Mouse (Mus musculus): ENCODE measurements around the gene Polr3gl.
A peak's percentile ranks its signal among the peaks of the same experiment; 100 is the strongest.

The Polr3gl gene

DNA sequence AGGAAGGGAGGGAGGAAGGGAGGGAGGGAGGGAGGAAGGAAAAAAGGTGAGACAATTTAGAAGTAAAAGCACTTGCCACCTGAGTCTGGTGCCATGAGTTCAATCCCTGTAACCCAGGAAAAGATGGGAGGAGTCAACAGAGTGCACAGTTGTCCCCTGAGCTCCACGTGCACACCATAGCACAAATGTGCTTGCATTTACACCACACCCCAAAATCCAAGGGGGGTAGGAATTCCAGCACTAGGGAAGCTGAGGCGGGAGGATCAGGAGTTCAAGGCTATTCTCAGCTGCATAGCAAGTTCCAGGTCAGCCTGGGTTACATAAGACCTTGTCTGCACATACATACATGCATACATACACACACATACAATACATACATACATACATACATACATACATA, 22.6 kb downstream of the Polr3gl start:
- no peak for DNase-seq

DNA sequence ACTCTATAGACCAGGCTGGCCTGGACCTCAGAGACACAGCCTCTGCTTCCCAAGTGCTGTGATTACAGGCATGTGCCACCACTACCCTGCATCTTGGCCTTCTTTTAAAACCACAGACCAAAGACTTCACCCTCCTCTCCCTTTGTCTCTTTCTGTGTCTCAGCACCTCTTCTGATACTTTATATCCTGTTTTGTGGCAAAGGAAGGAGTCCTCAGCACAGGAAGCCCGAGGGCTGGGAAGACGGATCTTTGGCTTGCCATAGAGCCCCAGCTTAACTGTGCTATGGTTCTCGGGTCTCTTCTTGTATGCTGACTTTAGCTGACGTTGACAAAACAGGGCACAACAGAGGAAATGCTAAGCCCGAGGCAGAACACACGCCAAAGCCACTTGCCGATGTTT, 23.3 kb downstream of the Polr3gl start:
- no peak for DNase-seq

DNA sequence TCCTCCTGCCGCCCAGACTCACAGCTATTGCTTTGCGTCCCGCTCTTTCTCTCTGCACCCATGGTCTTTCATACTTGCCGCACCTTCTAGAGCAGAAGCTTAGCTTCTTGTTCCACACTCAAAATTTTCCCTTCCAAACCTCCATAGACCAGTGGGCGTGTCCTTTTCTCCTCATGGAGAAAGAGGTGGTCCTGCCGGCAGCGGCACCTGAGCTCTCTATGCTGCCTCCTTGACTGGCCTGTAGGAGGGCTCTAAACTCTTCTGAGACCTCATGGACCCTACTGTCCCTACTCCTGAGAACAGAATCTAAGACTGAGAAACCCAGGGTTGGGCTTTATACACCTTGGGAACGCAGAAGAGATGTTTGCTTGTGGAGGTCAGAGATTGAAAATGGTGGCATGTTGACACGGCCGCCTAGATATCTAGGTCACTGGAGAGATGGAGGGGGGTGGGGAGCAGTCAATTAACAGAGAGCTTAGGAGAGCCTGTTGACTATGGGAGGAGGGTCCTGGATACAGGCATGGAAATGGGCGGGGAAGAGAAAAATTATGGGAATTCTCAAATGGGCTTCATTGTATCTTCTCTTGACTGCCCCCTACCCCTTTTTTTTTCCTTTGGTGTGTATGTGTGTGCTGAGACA, 23.9 kb downstream of the Polr3gl start:
- DNase-seq = no peak

DNA sequence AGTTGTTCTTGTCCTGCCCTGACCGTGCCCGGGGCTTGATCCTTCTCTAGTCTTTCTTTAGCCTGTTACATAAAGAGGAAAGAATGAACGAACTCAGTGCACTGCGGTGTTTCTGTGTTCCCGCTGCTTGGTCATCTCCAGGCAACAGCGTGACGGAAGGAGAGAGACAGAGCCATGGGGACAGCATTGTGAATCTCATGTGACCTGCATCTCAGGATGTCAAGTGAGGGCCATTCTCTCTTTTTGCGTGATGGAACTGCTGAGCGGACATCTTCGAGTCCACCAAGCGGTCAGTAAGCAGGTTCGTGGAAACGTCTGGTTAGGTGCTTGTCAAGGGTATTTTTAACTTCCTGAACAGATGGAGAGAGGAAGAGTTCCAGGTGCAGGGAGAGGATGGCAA, 24.5 kb downstream of the Polr3gl start:
- no peak for DNase-seq

DNA sequence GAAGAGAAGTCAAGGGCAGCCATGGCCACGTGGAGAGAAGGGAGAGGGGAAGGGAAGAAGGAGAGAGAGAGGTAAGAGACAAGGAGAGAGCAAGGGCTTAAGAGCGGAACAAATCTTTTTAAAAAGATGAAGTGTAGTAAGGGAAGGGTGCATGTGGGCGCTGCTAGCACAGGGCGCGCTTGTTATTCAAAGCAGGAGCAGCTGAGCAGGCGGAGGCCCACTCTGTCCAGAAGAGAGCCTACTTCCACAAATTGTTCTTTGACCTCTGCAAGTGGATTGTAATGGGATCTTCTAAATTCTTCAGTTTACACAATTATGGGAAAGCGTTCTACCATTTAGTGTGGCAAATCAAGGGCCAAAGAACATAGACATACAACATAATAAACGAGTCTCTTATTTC, 25.4 kb downstream of the Polr3gl start:
- DNase-seq = no peak

DNA sequence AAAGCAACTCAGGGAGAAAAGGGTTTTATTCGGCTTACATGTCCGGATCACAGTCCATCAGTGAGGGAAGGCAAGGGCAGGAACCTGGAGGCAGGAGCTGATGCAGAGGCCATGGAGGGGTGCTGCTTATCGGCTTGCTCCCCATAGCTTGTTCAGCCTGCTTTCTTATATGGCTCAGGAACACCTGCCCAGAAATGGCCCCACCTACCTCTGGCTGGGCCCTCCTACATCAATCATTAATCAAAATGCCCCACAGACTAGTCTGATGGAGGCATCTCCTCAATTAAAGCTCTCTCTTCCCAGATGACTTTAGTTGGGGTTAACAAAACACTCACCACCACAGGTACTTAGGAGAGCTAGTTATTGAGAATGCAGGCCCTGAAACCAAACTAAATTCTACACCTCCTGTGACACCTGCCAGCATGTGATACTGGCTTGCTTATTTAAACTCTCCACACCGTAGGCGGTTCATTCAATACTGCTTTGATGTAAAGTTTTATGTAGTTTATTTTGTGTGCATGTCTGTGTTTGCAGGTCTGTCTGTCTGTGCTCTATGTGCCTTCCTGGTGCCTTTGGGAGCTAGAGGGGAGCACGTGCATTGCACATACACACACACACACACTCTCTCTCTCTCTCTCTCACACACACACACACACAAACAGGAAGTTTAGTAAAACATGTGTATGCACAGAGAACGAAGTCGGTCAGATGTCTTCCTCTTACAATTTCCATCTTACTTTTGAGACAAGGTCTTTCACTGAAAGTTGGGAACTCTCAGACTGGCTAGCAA, 27.1 kb downstream of the Polr3gl start:
- DNase-seq = peak; percentile 75

DNA sequence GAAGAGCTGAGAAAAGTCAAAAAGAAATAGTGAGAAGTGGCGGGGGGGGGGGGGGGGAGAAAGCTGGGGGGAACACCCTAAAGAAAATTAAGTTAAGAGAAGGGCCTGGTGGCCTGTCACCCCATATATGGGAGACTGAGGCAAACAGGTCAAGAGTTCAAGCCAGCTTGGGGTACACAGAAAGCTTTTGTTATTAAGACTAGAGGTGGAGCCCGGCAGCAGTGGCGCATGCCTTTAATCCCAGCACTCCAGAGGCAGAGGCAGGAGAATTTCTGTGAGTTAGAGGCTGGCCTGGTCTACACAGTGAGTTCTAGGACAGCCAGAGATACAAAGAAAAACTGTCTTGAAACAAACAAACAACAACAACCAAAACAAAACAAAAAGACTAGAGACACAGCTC, 28.9 kb downstream of the Polr3gl start:
- no peak for DNase-seq

DNA sequence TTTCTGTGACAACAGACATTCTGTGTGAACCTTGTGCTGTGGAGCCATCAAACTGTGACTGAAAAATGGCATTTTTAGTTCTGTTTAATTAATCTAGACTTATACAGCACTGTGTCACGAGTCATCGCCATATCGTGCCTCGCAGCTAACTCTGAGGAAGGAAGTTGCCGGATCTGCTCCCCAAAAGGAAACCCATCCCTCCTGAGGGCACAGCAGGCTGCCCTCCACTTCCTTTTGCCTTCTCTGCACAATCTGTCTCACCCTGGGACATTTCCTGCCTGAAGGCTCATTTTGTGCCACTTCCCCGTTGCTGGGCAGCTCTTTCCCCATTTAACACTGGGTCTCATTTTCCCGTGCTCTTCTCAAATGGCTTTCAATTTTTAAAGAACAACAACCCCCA, 29.3 kb downstream of the Polr3gl start:
- peak; percentile 69 for DNase-seq

DNA sequence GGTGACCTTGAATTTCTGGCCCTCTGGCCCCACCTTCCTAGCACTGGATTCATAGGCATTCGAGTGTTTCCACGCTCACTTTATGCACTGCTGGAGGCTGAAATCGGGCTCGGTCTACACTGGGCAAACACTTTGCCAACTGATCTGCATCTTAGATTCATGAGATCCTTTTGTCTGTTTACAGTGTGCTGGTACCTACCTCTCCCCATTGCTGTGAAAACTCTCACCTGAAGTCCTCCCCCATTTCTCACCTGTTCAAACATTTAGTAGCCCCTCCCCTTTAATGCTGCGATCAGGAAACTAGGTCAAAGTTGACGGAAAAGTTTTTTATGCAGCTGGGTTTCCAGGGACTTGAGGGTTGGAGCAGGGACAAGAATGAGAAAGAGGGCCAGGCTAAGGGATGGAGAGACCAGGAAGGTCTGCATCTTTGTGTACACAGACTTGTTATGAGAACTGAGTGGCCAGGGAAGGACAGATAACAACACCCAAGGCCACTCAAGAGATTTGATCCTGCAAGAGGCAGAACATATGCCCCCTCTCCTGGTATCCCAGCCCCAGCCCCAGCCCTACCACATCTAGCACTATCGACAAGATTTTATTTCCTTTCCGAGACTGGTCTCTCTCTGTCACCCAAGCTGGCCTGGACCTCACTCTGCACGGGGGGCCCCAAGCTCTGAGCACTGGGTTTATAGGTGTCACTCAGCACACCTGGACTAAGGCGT, 29.9 kb downstream of the Polr3gl start:
- DNase-seq = peak; percentile 77

DNA sequence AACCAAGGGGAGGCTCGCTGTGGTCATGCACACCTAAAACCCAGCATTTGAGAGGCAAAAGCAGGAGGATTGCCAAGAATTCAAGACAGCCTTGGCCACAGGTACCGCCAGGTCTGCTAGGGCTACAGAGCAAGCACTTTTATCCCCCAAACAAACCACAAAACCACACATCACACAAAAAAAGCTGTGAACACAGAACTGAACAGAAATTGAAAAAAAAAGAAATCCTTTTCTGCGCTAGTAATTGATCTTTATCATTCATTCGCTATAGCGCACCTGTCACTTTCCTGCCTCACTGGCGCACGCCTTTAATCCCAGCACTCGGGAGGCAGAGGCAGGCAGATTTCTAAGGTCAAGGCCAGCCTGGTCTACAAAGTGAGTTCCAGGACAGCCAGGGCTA, 30.7 kb downstream of the Polr3gl start:
- DNase-seq = peak; percentile 44

DNA sequence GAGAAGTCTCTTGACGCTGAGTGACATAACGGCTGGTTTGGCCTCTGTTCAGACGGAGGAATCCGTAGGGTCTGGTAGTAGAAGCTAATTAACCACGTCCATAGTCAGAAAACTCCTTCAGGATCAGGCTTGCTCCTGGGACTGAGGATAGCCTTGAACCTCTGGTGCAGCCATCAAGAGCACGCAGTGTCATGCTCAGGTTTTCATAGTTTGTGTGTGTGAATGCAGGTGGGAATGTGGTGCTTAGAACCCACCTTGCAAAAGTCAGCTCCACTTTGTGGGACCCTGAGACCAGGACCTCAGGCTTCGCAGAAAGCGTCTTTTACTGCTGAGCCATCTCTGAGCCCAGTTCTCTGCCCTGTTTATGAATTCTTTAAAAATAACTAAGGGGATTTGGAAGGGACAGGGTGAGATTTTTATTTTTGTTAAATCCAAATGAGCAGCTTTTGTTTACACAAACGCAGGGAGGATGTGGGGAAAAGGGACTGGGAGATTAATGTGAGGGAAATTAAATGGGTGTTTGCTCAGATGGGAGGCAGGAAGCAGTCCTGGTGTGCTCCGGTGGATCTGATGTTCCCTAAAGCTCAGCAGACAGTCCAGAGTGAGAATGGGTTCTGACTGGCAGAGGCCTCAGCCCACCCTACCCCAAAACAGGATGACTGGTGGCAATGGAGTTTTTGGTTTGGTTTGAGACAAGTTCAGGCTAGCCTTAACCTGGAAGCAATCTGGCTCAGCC, 31.9 kb downstream of the Polr3gl start:
- DNase-seq = peak; percentile 52

DNA sequence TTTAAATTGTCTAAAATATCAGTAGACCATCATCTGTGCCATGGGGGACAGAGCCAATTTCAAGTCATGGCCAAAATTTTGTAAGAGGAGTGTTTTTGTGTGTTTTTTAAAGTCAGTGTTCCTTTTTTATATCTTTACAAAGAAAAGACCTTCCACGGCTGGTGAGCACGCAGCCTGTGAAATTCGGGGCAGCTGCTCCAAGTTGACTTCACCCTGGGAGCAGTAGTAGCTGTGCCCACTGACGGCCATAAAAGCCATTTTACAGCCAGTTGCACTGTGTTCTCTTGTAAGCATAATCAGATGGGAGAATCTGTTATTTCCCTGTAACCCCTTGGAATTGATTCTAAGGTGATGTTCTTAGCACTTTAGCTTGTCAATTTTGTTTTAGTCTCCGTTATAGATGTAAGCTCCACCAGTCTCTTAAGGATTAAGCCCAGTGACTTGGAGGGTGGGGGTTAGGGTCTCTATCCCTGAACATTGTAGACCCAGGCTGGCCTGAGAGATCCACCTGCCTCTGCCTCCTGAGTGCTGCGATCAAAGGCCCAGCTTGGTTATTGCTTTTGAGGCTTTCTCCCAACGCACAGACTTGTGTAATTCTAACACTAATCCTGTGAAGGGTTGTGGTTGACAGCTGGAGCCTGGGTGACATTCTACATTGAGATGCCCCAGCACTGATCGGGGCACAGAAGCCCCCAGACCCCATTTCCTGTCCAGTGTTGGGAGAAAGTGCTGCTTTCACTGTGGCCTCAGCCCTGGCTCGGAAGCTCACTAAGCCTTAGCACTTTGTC, 32.9 kb downstream of the Polr3gl start:
- peak; percentile 26 for DNase-seq

DNA sequence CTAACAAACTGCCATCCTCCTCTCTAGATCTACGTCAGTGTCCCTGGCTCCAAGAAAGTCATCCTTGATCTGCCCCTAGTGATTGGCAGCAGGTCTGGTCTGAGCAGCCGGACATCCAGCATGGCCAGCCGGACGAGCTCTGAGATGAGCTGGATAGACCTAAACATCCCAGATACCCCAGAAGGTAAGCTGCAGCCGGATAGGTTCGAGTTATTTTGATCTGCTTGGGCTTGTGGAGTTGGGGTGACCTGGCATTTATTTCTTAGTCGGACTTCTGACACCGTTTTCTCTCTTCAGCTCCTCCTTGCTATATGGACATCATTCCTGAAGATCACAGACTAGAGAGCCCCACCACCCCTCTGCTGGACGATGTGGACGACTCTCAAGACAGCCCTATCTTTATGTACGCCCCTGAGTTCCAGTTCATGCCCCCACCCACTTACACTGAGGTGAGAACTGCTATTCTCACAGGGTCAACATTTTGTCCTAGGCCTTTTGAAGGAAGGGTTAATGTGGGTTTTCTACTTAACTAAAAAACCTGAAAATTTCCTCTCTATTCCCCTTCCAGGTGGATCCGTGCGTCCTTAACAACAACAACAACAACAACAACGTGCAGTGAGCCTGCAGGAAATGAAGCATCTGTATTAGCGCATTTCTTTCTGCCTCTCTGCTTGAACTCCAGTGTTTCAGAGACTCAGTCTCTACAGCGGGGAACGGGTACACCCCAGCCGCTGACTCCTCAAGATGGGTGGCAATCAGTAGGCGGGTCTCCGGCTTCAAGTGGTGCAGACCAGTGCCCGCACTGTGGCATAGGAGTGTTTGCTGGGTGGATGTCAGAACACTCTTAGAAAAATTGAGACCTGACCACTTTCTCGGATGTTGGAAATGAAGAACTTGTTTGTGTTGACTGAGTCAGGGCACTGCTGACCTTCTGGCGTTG, 33.8 kb downstream of the Polr3gl start:
- DNase-seq = peak; percentile 17

DNA sequence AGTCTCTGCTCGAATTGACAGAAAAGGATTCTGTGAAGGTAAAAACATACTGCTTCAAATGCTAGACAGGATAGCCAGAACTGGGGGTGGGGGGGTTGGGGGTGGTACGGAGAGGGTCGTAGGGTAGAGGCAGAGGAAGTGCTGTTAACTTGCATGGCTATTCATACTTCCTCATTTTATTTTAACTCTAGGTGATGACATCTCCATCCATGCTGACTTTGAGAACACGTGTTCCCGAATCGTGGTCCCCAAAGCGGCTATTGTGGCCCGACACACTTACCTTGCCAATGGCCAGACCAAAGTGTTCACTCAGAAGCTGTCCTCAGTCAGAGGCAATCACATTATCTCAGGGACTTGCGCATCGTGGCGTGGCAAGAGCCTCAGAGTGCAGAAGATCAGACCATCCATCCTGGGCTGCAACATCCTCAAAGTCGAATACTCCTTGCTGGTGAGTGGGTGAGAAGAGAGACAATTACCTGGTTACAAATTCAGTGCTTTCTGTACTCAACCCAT, 34.5 kb downstream of the Polr3gl start:
- peak; percentile 18 for DNase-seq

DNA sequence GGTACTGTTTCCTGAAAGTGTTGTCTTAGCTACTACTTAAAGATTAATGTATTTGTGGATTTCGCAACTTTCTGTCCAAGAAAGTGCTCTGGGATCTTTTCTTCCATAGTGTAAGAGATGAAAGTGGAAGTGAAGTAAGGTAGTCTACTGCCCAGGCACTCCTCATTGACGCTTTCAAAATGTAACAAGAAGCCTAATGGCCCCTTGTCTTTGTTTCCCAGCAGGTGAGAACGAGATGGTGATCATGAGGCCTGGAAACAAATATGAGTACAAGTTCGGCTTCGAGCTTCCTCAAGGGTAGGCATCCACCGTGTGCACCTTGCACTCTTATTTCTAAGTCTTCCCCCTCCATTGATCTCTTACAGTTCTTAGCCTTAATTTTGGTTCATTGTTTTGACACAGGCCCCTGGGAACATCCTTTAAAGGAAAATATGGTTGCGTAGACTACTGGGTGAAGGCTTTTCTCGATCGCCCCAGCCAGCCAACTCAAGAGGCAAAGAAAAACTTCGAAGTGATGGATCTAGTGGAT, 35.2 kb downstream of the Polr3gl start:
- DNase-seq = no peak

DNA sequence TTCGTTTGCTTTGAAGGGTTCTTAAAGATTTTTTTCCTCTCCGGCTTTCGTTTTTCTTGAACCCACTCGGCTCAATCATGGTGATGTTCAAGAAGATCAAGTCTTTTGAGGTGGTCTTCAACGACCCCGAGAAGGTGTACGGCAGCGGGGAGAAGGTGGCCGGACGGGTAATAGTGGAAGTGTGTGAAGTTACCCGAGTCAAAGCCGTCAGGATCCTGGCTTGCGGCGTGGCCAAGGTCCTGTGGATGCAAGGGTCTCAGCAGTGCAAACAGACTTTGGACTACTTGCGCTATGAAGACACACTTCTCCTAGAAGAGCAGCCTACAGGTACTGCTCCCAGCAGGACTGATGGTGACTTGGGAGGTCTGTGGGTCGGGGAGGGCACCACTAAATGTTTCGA, 35.8 kb downstream of the Polr3gl start:
- DNase-seq = peak; percentile 49

DNA sequence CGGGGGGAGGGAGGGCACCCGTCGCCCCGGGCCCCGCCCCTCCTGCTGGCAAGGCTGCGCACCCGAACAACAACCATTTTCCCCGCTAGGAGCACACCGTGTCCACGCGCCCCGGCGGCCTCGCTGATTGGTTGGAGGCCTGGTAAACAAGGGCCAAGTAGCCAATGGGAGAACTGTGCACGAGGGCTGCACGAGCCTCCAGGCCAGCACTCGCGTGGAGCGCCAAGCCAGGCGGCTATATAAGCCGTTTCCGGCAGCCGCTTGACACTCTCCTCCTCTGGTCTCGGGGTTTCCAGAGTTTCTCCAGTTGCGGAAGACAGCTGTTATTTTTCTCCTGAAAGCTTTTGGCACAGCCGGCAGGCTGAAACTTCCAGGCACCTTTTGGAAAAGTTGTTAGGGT, 36.3 kb downstream of the Polr3gl start, which contains the start of gene Txnip:
Gene Txnip, plus strand, starts transcription at position 264 of the 400 bp plus-strand sequence.
- DNase-seq = peak; percentile 100

DNA sequence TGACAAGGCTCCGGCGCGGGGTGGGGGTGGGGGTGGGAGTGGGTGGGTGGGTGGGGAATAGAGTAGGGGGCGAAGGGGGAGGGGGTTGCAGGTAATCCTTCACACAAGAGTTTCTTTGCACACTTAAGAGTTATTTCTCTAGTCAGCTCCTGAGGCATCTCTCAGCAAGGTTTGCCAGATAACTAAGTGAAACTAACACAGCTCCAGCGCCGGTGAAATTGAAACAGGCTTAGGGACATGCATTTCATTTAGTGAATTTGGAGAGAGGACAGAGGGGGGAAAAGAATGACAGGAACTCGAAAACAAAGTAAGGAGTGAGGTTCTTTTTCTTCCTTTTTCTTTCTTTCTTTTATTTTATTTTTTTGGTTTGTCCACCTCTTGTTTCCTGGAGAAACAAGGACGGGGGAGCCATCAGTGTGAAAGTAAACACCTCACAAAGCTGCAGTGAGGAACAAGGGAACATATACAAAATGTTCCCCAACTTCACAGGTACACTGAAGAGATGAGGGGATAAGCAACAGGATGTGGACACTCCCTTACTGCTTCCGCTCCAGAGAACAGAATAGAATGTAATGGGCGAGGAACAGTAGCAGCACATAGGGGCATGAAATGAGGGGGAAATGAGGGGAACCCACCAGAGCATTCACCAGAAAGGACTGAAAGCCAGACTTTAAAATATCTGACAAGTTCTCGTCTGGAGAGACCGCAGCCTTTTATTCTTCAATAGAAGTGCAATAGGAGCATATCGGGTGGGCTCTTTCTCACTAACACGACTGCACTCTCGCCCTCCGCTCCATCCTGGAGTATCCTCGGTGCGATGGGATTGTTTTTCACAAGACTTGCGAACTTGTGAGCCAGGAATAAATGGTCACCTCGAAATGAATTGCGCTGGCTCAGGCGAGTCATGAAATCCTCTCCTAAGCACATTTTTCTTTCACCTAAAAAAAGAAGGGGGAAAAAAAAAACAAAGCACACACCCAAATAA, 37.0 kb downstream of the Polr3gl start:
- DNase-seq = peak; percentile 30

DNA sequence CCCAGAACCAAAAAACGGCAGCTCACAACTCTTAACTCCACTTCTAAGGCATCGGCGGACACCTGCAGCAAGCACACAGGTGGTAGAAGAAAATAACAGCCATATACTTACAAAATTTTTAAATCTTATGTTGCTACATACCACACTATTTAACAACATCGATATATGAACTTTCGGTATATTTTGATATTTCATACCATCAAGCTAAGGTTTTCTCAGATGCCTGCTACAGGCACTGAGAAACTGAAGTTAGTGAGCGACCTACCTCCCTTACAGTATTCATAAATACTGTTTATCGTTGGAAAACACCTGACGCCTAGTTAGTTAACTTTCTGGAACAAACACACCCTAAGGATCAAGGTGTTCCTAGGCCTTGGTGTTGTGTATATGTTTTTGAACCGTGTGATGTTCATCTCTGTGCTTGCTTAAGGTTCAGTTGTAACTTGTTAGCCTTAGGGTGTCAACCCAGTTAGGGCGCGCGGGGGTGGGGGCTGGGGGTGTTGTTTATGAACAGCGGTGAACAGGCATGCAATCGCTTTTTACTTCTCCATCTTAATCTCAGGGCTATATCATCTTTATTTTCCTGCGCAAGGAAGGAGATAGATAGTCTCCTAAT, 37.9 kb downstream of the Polr3gl start:
- DNase-seq = no peak

Data from kidney, adult 11 months (tissue).